Mouse (Mus musculus) MEL (cell line): ENCODE data around the gene Gcm1. TPM values are rescaled to one million over a fixed set of nuclear protein-coding genes. Genes with fewer than 3 reads are reported as not detected.

Experiments used
- DNase-seq: peaks from one replicate; pipeline ENCODE4 v3.0.0; 2011; ENCODE audit warnings: low read depth, low spot score
- H3K27ac ChIP-seq: 2 replicates; pipeline ENCODE4 v1.5.1; 2012; ENCODE audit warnings: low read depth, mild to moderate bottlenecking, control low read depth, low read length, moderate library complexity; ENCODE audit not compliant: control insufficient read depth
- H3K27me3 ChIP-seq, 2 experiments: fragments of 150-350 bp in 1 of 2; sonication (generic) in 1 of 2; 2 replicates each; pipeline ENCODE4 v1.6.1; 2012; ENCODE audit warnings: low read length in 2 of 2, mild to moderate bottlenecking in 2 of 2, improper control_type of control experiment in 1 of 2, moderate library complexity in 1 of 2; ENCODE audit not compliant: insufficient read depth in 2 of 2, control insufficient read depth in 1 of 2
- H3K36me3 ChIP-seq, 2 experiments: 2 replicates each; pipeline ENCODE4 v1.6.1; 2012 to 2014; ENCODE audit warnings: low read length in 2 of 2, improper control_type of control experiment in 1 of 2, inconsistent platforms in 1 of 2, mild to moderate bottlenecking in 1 of 2; ENCODE audit not compliant: insufficient read depth in 2 of 2, control insufficient read depth in 1 of 2
- H3K4me1 ChIP-seq, 2 experiments: fragments of 150-350 bp in 1 of 2; sonication (generic) in 1 of 2; 2 replicates each; pipeline ENCODE4 v1.6.1; 2012; ENCODE audit warnings: low read length in 2 of 2, improper control_type of control experiment in 1 of 2, mild to moderate bottlenecking in 1 of 2; ENCODE audit not compliant: insufficient read depth in 2 of 2, control insufficient read depth in 1 of 2
- H3K4me3 ChIP-seq, 2 experiments: fragments of 150-350 bp in 1 of 2; sonication (generic) in 1 of 2; 2 replicates each; pipeline ENCODE4 v1.5.1; 2012; ENCODE audit warnings: low read depth in 2 of 2, low read length in 2 of 2, mild to moderate bottlenecking in 2 of 2, moderate library complexity in 2 of 2, control low read depth in 1 of 2, improper control_type of control experiment in 1 of 2; ENCODE audit not compliant: control insufficient read depth in 1 of 2, insufficient read depth in 1 of 2
- H3K79me2 ChIP-seq: 2 replicates; pipeline ENCODE4 v1.6.1; 2012; ENCODE audit warnings: mild to moderate bottlenecking, low read length, moderate library complexity; ENCODE audit not compliant: control insufficient read depth, poor library complexity, insufficient read depth
- H3K9ac ChIP-seq: 2 replicates; pipeline ENCODE4 v1.6.1; 2012; ENCODE audit warnings: low read depth, mild to moderate bottlenecking, control low read depth, low read length, moderate library complexity; ENCODE audit not compliant: control insufficient read depth, poor library complexity, severe bottlenecking
- H3K9me3 ChIP-seq: fragments of 150-350 bp; sonication (generic); replicated peaks from 2 replicates; pipeline ENCODE4 v1.6.1; 2012; ENCODE audit warnings: mild to moderate bottlenecking, low read length, improper control_type of control experiment, moderate library complexity; ENCODE audit not compliant: insufficient read depth
- CTCF ChIP-seq, 3 experiments: IDR thresholded peaks in 2 of 3; conservative IDR thresholded peaks in 1 of 3; 2 replicates each; pipeline ENCODE4 v1.5.1; 2011 to 2012; ENCODE audit warnings: low read length in 3 of 3, low read depth in 2 of 3, mild to moderate bottlenecking in 2 of 3, improper control_type of control experiment in 1 of 3, inconsistent platforms in 1 of 3, mixed read lengths in 1 of 3, moderate library complexity in 1 of 3; ENCODE audit not compliant: control insufficient read depth in 1 of 3, insufficient read depth in 1 of 3, poor library complexity in 1 of 3, severe bottlenecking in 1 of 3
- E2F4 ChIP-seq: IDR thresholded peaks from 2 replicates; pipeline ENCODE4 v1.6.1; 2011; ENCODE audit warnings: low read depth, low read length, improper control_type of control experiment, borderline replicate concordance
- EP300 ChIP-seq, 2 experiments: IDR thresholded peaks; 2 replicates each; pipeline ENCODE4 v1.6.1; 2011; ENCODE audit warnings: improper control_type of control experiment in 2 of 2, low read length in 2 of 2, low read depth in 1 of 2, mild to moderate bottlenecking in 1 of 2
- ETS1 ChIP-seq: IDR thresholded peaks from 2 replicates; pipeline ENCODE4 v1.6.1; 2012; ENCODE audit warnings: low read depth, mild to moderate bottlenecking, inconsistent platforms, low read length, improper control_type of control experiment, moderate library complexity
- GABPA ChIP-seq: IDR thresholded peaks from 2 replicates; pipeline ENCODE4 v1.6.1; 2012; ENCODE audit warnings: low read depth, mild to moderate bottlenecking, inconsistent platforms, low read length, improper control_type of control experiment, moderate library complexity
- HCFC1 ChIP-seq: IDR thresholded peaks from 2 replicates; pipeline ENCODE4 v1.6.1; 2012; ENCODE audit warnings: low read depth, mild to moderate bottlenecking, inconsistent platforms, low read length, improper control_type of control experiment, moderate library complexity
- JUND ChIP-seq: IDR thresholded peaks from 2 replicates; pipeline ENCODE4 v1.6.1; 2011; ENCODE audit warnings: low read depth, mild to moderate bottlenecking, improper control_type of control experiment, low read length
- MAX ChIP-seq: IDR thresholded peaks from 2 replicates; pipeline ENCODE4 v1.6.1; 2011; ENCODE audit warnings: low read length, improper control_type of control experiment
- MAZ ChIP-seq: IDR thresholded peaks from 2 replicates; pipeline ENCODE4 v1.6.1; 2012; ENCODE audit warnings: low read depth, mild to moderate bottlenecking, inconsistent platforms, low read length, improper control_type of control experiment
- MEF2A ChIP-seq: IDR thresholded peaks from 2 replicates; pipeline ENCODE4 v1.6.1; 2014; ENCODE audit warnings: low read depth, mild to moderate bottlenecking, inconsistent platforms, low read length, improper control_type of control experiment; ENCODE audit not compliant: poor library complexity, insufficient replicate concordance, severe bottlenecking; ENCODE audit errors: extremely low read depth
- MXI1 ChIP-seq: IDR thresholded peaks from 2 replicates; pipeline ENCODE4 v1.6.1; 2011; ENCODE audit warnings: mild to moderate bottlenecking, low read depth, low read length, improper control_type of control experiment
- MYB ChIP-seq: IDR thresholded peaks from 2 replicates; pipeline ENCODE4 v1.6.1; 2011; ENCODE audit warnings: mild to moderate bottlenecking, low read depth, low read length, improper control_type of control experiment
- MYC ChIP-seq: IDR thresholded peaks from 2 replicates; pipeline ENCODE4 v1.6.1; 2011; ENCODE audit warnings: low read depth, mild to moderate bottlenecking, low read length, improper control_type of control experiment, moderate library complexity
- NELFE ChIP-seq: IDR thresholded peaks from 2 replicates; pipeline ENCODE4 v1.6.1; 2011; ENCODE audit warnings: low read depth, low read length, improper control_type of control experiment
- POLR2A ChIP-seq, 2 experiments: IDR thresholded peaks; 2 replicates each; pipeline ENCODE4 v1.6.1; 2011 to 2012; ENCODE audit warnings: low read length in 2 of 2, mild to moderate bottlenecking in 2 of 2, control low read depth in 1 of 2, improper control_type of control experiment in 1 of 2, low read depth in 1 of 2, moderate library complexity in 1 of 2; ENCODE audit not compliant: control insufficient read depth in 1 of 2, insufficient read depth in 1 of 2, poor library complexity in 1 of 2
- POLR2AphosphoS2 ChIP-seq: IDR thresholded peaks from 2 replicates; pipeline ENCODE4 v1.6.1; 2011; ENCODE audit warnings: low read length, improper control_type of control experiment
- RAD21 ChIP-seq: IDR thresholded peaks from 2 replicates; pipeline ENCODE4 v1.6.1; 2011; ENCODE audit warnings: mild to moderate bottlenecking, low read depth, low read length, improper control_type of control experiment
- RCOR1 ChIP-seq: IDR thresholded peaks from 2 replicates; pipeline ENCODE4 v1.6.1; 2012; ENCODE audit warnings: low read depth, mild to moderate bottlenecking, inconsistent platforms, low read length, improper control_type of control experiment
- SIN3A ChIP-seq: IDR thresholded peaks from 2 replicates; pipeline ENCODE4 v1.6.1; 2012; ENCODE audit warnings: low read length, improper control_type of control experiment, inconsistent platforms
- SMC3 ChIP-seq: IDR thresholded peaks from 2 replicates; pipeline ENCODE4 v1.6.1; 2011; ENCODE audit warnings: low read depth, low read length, improper control_type of control experiment
- TAL1 ChIP-seq: IDR thresholded peaks from 2 replicates; pipeline ENCODE4 v1.6.1; 2012; ENCODE audit warnings: mild to moderate bottlenecking, inconsistent platforms, low read length, moderate library complexity, mixed read lengths
- TBP ChIP-seq: IDR thresholded peaks from 2 replicates; pipeline ENCODE4 v1.8.0; 2011; ENCODE audit warnings: low read depth, low read length, improper control_type of control experiment
- TCF12 ChIP-seq: IDR thresholded peaks from 2 replicates; pipeline ENCODE4 v1.6.1; 2014; ENCODE audit warnings: low read depth, mild to moderate bottlenecking, inconsistent platforms, low read length, improper control_type of control experiment, moderate library complexity
- UBTF ChIP-seq: IDR thresholded peaks from 2 replicates; pipeline ENCODE4 v1.6.1; 2012; ENCODE audit warnings: low read depth, mild to moderate bottlenecking, inconsistent platforms, low read length, improper control_type of control experiment, moderate library complexity, borderline replicate concordance; ENCODE audit not compliant: insufficient read depth
- USF1 ChIP-seq: IDR thresholded peaks from 2 replicates; pipeline ENCODE4 v1.6.1; 2014; ENCODE audit warnings: low read depth, mild to moderate bottlenecking, inconsistent platforms, low read length, improper control_type of control experiment, moderate library complexity
- USF2 ChIP-seq, 2 experiments: IDR thresholded peaks; 2 replicates each; pipeline ENCODE4 v1.6.1; 2011 to 2012; ENCODE audit warnings: improper control_type of control experiment in 2 of 2, low read length in 2 of 2, borderline replicate concordance in 1 of 2, inconsistent platforms in 1 of 2, low read depth in 1 of 2, mild to moderate bottlenecking in 1 of 2; ENCODE audit not compliant: insufficient read depth in 1 of 2
- ZC3H11A ChIP-seq: IDR thresholded peaks from 2 replicates; pipeline ENCODE4 v1.6.1; 2012; ENCODE audit warnings: low read depth, mild to moderate bottlenecking, inconsistent platforms, low read length, improper control_type of control experiment
- ZKSCAN1 ChIP-seq: IDR thresholded peaks from 2 replicates; pipeline ENCODE4 v1.6.1; 2012; ENCODE audit warnings: low read depth, mild to moderate bottlenecking, inconsistent platforms, low read length, improper control_type of control experiment, moderate library complexity
- ZNF384 ChIP-seq: IDR thresholded peaks from 2 replicates; pipeline ENCODE4 v1.6.1; 2012; ENCODE audit warnings: low read depth, mild to moderate bottlenecking, inconsistent platforms, low read length, improper control_type of control experiment
- polyA plus RNA-seq, 2 experiments: library from polyadenylated mRNA; stranded (reverse) in 1 of 2; unstranded in 1 of 2; fragments of >175 nt in 1 of 2; fragments of >200 nt in 1 of 2; gene quantifications; 2 replicates each; pipeline versions ENCODE4 v1.2.1 to v1.2.4; 2012; ENCODE audit warnings: low replicate concordance in 2 of 2, low read depth in 1 of 2; ENCODE audit not compliant: insufficient read length in 2 of 2, insufficient read depth in 1 of 2, missing spikeins in 1 of 2
- total RNA-seq: library from RNA; depleted of rRNA; stranded (reverse); fragments of 300-350 nt; gene quantifications from 2 replicates; pipeline ENCODE4 v1.2.3, GENCODE M21; 2012

The Gcm1 gene
- total and polyA plus RNA-seq, 3 experiments = not detected

GRCm38 (mm10) chr9:78096376-78096775 lies 44.7 kb downstream of the Gcm1 start:
- no peak overlapping the region for H3K4me3 ChIP-seq
- no peaks in the 10 kb centered on the region for H3K9me3 ChIP-seq
- H3K27me3 ChIP-seq = no peaks in the 10 kb centered on the region
- no peak for TF ChIP-seq ZC3H11A
- peak; percentile 33 to 64 (median 57); a peak in 5 of 6 replicates for TF ChIP-seq CTCF (IDR thresholded peaks at IDR 0.05 in 2 of 3, conservative IDR thresholded peaks at IDR 0.05 in 1 of 3; ENCODE audit: control insufficient read depth in 1 of 3, insufficient read depth in 1 of 3, low read depth in 2 of 3, low read length in 3 of 3, poor library complexity in 1 of 3, severe bottlenecking in 1 of 3)
- no peak for TF ChIP-seq SIN3A
- TF ChIP-seq TBP = no peak
- TF ChIP-seq SMC3 = peak; percentile 55
- no peak for TF ChIP-seq TCF12
- no peak for TF ChIP-seq UBTF
- no peak for TF ChIP-seq EP300 (IDR thresholded peaks at IDR 0.05; ENCODE audit: low read depth in 1 of 2, low read length in 2 of 2)
- peak; percentile 61 for TF ChIP-seq RAD21
- no peak for TF ChIP-seq ETS1
- TF ChIP-seq MXI1 = no peak
- peaks cover 3% of the 10 kb centered on the region for H3K79me2 ChIP-seq
- H3K27ac ChIP-seq = no peak overlapping the region
- peak; percentile 62 for DNase-seq
- peaks cover 14 to 49% of the 10 kb centered on the region in 2 experiments for H3K36me3 ChIP-seq
- no peak overlapping the region for H3K9ac ChIP-seq
- H3K4me1 ChIP-seq = peaks cover 4 to 10% of the 10 kb centered on the region in 2 experiments

GRCm38 (mm10) chr9:78100956-78101355 lies 49.2 kb downstream of the Gcm1 start:
- peaks cover 36 to 43% of the 10 kb centered on the region in 2 experiments for H3K36me3 ChIP-seq
- DNase-seq = peak; percentile 93
- no peaks in the 10 kb centered on the region for H3K27me3 ChIP-seq
- H3K27ac ChIP-seq = peak overlapping the region; percentile 83
- peak overlapping the region; percentile 59 for H3K9ac ChIP-seq
- no peaks in the 10 kb centered on the region for H3K9me3 ChIP-seq
- H3K4me3 ChIP-seq = no peak overlapping the region
- peaks cover 18 to 27% of the 10 kb centered on the region in 2 experiments for H3K4me1 ChIP-seq
- H3K79me2 ChIP-seq = peaks cover 15% of the 10 kb centered on the region
- TF ChIP-seq TBP (peak; percentile 51; the same call in 1 of the 2 replicates), GABPA (no peak), ZC3H11A (no peak), SMC3 (no peak), RCOR1 (no peak), POLR2A (IDR thresholded peaks at IDR 0.05; ENCODE audit: control insufficient read depth in 1 of 2, insufficient read depth in 1 of 2, low read depth in 1 of 2, low read length in 2 of 2, poor library complexity in 1 of 2) (peak in 1 of 2 experiments; percentile 43; a peak in 1 of 4 replicates), UBTF (no peak), POLR2AphosphoS2 (no peak), TAL1 (peak; percentile 77), MXI1 (peak; percentile 83), EP300 (IDR thresholded peaks at IDR 0.05; ENCODE audit: low read depth in 1 of 2, low read length in 2 of 2) (peak; percentile 83), MAX (no peak; the same call in 1 of the 2 replicates), TCF12 (peak; percentile 52; the same call in 1 of the 2 replicates), MAZ (no peak), ZKSCAN1 (no peak), USF2 (IDR thresholded peaks at IDR 0.05; ENCODE audit: borderline replicate concordance in 1 of 2, insufficient read depth in 1 of 2, low read depth in 1 of 2, low read length in 2 of 2) (no peak), ZNF384 (no peak), USF1 (peak; percentile 40; the same call in 1 of the 2 replicates), ETS1 (peak; percentile 84), MEF2A (no peak), JUND (peak; percentile 58; the same call in 1 of the 2 replicates), NELFE (no peak), E2F4 (no peak), MYB (no peak), MYC (peak; percentile 81), SIN3A (peak; percentile 68), HCFC1 (0 out of 2 replicates have a peak, but pooled peaks have one; percentile 10)
